Comparison of ENCODE assay signal across 11 mouse cellular contexts in genomic region chr13:99450766-99451165, GRCm38 (mm10).
DNase-seq lines count a peak whose midpoint lies in the region; ATAC-seq lines count a peak whose summit lies in the region.
"Had no signal": no experiment of that assay in that cellular context is flagged by ENCODE, and none has a peak within 500 bp of the region (broad histone marks: within the 10 kb centered on the region; RNA-seq: fewer than 3 reads in every experiment).

No protein-coding gene starts in this region.

- no peaks in the 10 kb centered on the region for H3K9me3 ChIP-seq in hindbrain, embryonic 15.5 days
- no peaks in the 10 kb centered on the region for H3K9me3 ChIP-seq in hindbrain, embryonic 12.5 days (replicated peaks)
- no peaks in the 10 kb centered on the region for H3K9me3 ChIP-seq in embryonic facial prominence, embryonic 10.5 days

- H3K27me3 ChIP-seq in hindbrain, embryonic 15.5 days = no peaks in the 10 kb centered on the region
- H3K27me3 ChIP-seq in hindbrain, embryonic 12.5 days = no peaks in the 10 kb centered on the region
- H3K27me3 ChIP-seq in embryonic facial prominence, embryonic 10.5 days (replicated peaks; ENCODE audit: low read depth, poor library complexity, severe bottlenecking) = no peaks in the 10 kb centered on the region

- no peak overlapping the region for H3K4me2 ChIP-seq in hindbrain, embryonic 15.5 days
- H3K4me2 ChIP-seq in hindbrain, embryonic 12.5 days (replicated peaks) = no peak overlapping the region

- no peak for ATAC-seq in hindbrain, embryonic 15.5 days (ENCODE audit: low FRiP score, low read depth)
- ATAC-seq in hindbrain, embryonic 12.5 days (ENCODE audit: low FRiP score) = no peak

- DNase-seq in right cerebral cortex, postnatal 10 days (ENCODE audit: low spot score in 2 of 2) = peak; percentile 55 to 59
- DNase-seq in right cerebral cortex, postnatal 25 days = no peak
- DNase-seq in heart, adult 9 months (ENCODE audit: low spot score in 2 of 2) = peak; percentile 30 to 31
- no peak for DNase-seq in embryonic facial prominence, embryonic 10.5 days (ENCODE audit: low spot score)
- DNase-seq in adrenal gland, postnatal 25 days = no peak
- DNase-seq in left cerebral cortex, adult 8-10 months (ENCODE audit: low spot score in 2 of 2) = no peak
- DNase-seq: kidney, adult 2 months; thymus, adult 18-20 months had no signal

- H3K27ac ChIP-seq in hindbrain, embryonic 15.5 days (replicated peaks) = peak overlapping the region; percentile 17; the same call in 1 of the 2 replicates
- H3K27ac ChIP-seq in hindbrain, embryonic 12.5 days = no peak overlapping the region
- no peak overlapping the region for H3K27ac ChIP-seq in embryonic facial prominence, embryonic 10.5 days (replicated peaks)

- H3K4me3 ChIP-seq in hindbrain, embryonic 15.5 days = no peak overlapping the region
- no peak overlapping the region for H3K4me3 ChIP-seq in hindbrain, embryonic 12.5 days
- no peak overlapping the region for H3K4me3 ChIP-seq in embryonic facial prominence, embryonic 10.5 days
- H3K4me3 ChIP-seq: megakaryocyte, embryonic 14.5 days had no signal

- 54% methylated on average over 7 of the region's 7 CpGs for WGBS in hindbrain, embryonic 15.5 days
- WGBS in hindbrain, embryonic 12.5 days = 75% methylated on average over 7 of the region's 7 CpGs
- WGBS in embryonic facial prominence, embryonic 10.5 days = 83% methylated on average over 7 of the region's 7 CpGs

- H3K36me3 ChIP-seq in hindbrain, embryonic 15.5 days = no peaks in the 10 kb centered on the region
- no peaks in the 10 kb centered on the region for H3K36me3 ChIP-seq in hindbrain, embryonic 12.5 days
- no peaks in the 10 kb centered on the region for H3K36me3 ChIP-seq in embryonic facial prominence, embryonic 10.5 days (replicated peaks)

- H3K9ac ChIP-seq in hindbrain, embryonic 15.5 days = no peak overlapping the region
- H3K9ac ChIP-seq in hindbrain, embryonic 12.5 days = no peak overlapping the region

- peaks cover 70% of the 10 kb centered on the region for H3K4me1 ChIP-seq in hindbrain, embryonic 15.5 days (replicated peaks)
- peaks cover 65% of the 10 kb centered on the region for H3K4me1 ChIP-seq in hindbrain, embryonic 12.5 days
- H3K4me1 ChIP-seq in embryonic facial prominence, embryonic 10.5 days = peaks cover 35% of the 10 kb centered on the region
- H3K4me1 ChIP-seq: megakaryocyte, embryonic 14.5 days had no signal

Comparison
In these comparisons a context has a peak if more than half of its experiments do, and no peak if none do; other contexts are left out.
1. DNase-seq: peak in right cerebral cortex, postnatal 10 days (2 of 2) and heart, adult 9 months (2 of 2); none in right cerebral cortex, postnatal 25 days (single experiment), embryonic facial prominence, embryonic 10.5 days (single experiment), adrenal gland, postnatal 25 days (single experiment) and left cerebral cortex, adult 8-10 months (0 of 2).